Mouse (Mus musculus) hindbrain, embryonic 11.5 days (tissue): ENCODE measurements around the gene Theg. TPM values are rescaled to one million over a fixed set of nuclear protein-coding genes. Genes with fewer than 3 reads are reported as not detected.

Source experiments
- ATAC-seq: fragments of 200-750 bp; cut with Nextera tagmentation; 2 replicates; pipeline ENCODE4 v1.8.0; 2017; ENCODE audit warnings: mild to moderate bottlenecking, moderate TSS enrichment, moderate library complexity; ENCODE audit not compliant: low FRiP score
- DNase-seq: peaks from one replicate; pipeline ENCODE4 v3.0.0-alpha.2; 2015; ENCODE audit warnings: low spot score
- H3K27ac ChIP-seq: fragments of 300-500 bp; sonication (generic); 2 replicates; pipeline ENCODE4 v1.5.1; 2014; ENCODE audit warnings: mild to moderate bottlenecking, low read depth, low read length
- H3K27me3 ChIP-seq: fragments of 300-500 bp; sonication (generic); 2 replicates; pipeline ENCODE4 v1.6.1; 2014; ENCODE audit warnings: mild to moderate bottlenecking, low read length, moderate library complexity, mixed read lengths; ENCODE audit not compliant: control insufficient read depth, insufficient read depth
- H3K36me3 ChIP-seq: fragments of 300-500 bp; sonication (generic); 2 replicates; pipeline ENCODE4 v1.6.1; 2014; ENCODE audit warnings: mild to moderate bottlenecking, low read length, moderate library complexity, mixed read lengths; ENCODE audit not compliant: control insufficient read depth, insufficient read depth
- H3K4me1 ChIP-seq: fragments of 300-500 bp; sonication (generic); replicated peaks from 2 replicates; pipeline ENCODE4 v1.6.1; 2014; ENCODE audit warnings: low read length, mixed read lengths; ENCODE audit not compliant: control insufficient read depth, insufficient read depth
- H3K4me2 ChIP-seq: fragments of 300-500 bp; sonication (generic); replicated peaks from 2 replicates; pipeline ENCODE4 v1.6.1; 2014; ENCODE audit warnings: mild to moderate bottlenecking, low read depth, low read length
- H3K4me3 ChIP-seq: fragments of 300-500 bp; sonication (generic); 2 replicates; pipeline ENCODE4 v1.5.1; 2014; ENCODE audit warnings: low read depth, low read length
- H3K9ac ChIP-seq: fragments of 300-500 bp; sonication (generic); 2 replicates; pipeline ENCODE4 v1.6.1; 2014; ENCODE audit warnings: low read depth, low read length
- H3K9me3 ChIP-seq: fragments of 300-500 bp; sonication (generic); 2 replicates; pipeline ENCODE4 v1.6.1; 2016; ENCODE audit warnings: low read length; ENCODE audit not compliant: control insufficient read depth
- WGBS: fragments of 180-500 bp; shearing (Covaris S2); extraction: QIAGEN DNeasy Blood & Tissue Kit; methylation state at CpG from one replicate; pipeline ENCODE4 v1.1.7; 2014; 5-methylcytosine and 5-hydroxymethylcytosine counted together
- polyA plus RNA-seq: library from polyadenylated mRNA; unstranded; fragments of >200 nt; fragmentation: Nextera tagmentation; extraction: Ambion mirVana; gene quantifications from 2 replicates; pipeline ENCODE4 v1.2.1, GENCODE M21; 2014

Gene Theg
- polyA plus RNA-seq, 1 experiment from 2014 or later: not detected

- no peak overlapping the region for H3K4me3 ChIP-seq
- H3K27me3 ChIP-seq: no peaks in the 10 kb centered on the region
- H3K27ac ChIP-seq: no peak overlapping the region
- no peak for DNase-seq
- H3K9me3 ChIP-seq: no peaks in the 10 kb centered on the region
- no peak for ATAC-seq
- no peak overlapping the region for H3K9ac ChIP-seq
- H3K4me1 ChIP-seq: no peaks in the 10 kb centered on the region
- H3K36me3 ChIP-seq: no peaks in the 10 kb centered on the region
- H3K4me2 ChIP-seq: no peak overlapping the region
- WGBS: 87% methylated on average over 12 of the region's 12 CpGs
These were observed 60.3 kb downstream of the Theg start for GRCm38 (mm10) chr10:79526661-79527452.

Other genes with a start within 250 kb of the Theg start
- not detected in 2 replicates for gene Vmn2r82, start 230.8 kb downstream of the Theg start, polyA plus RNA-seq
- not detected in 2 replicates for gene Vmn2r83, start 118.6 kb downstream of the Theg start, polyA plus RNA-seq
- gene Plpp2, start 53.5 kb downstream of the Theg start, polyA plus RNA-seq: 12.4 and 16.1 TPM in 2 replicates
- gene Mier2, start 32.1 kb downstream of the Theg start, polyA plus RNA-seq: 35.4 and 37.8 TPM in 2 replicates
- gene C2cd4c, start 26.7 kb upstream of the Theg start, polyA plus RNA-seq: 0.06 and 0.19 TPM in 2 replicates
- gene Shc2, start 50.6 kb upstream of the Theg start, polyA plus RNA-seq: 11.7 and 12.4 TPM in 2 replicates
- not detected in 2 replicates for gene Odf3l2, start 58.4 kb upstream of the Theg start, polyA plus RNA-seq
- gene Madcam1, start 77.2 kb upstream of the Theg start, polyA plus RNA-seq: 1.1 and 1.6 TPM in 2 replicates
- gene Tpgs1, start 82.0 kb upstream of the Theg start, polyA plus RNA-seq: 69.6 and 70.8 TPM in 2 replicates
- 153 and 159 TPM in 2 replicates for gene Cdc34, start 94.9 kb upstream of the Theg start, polyA plus RNA-seq
- 0.42 and 0.73 TPM in 2 replicates for gene Gzmm, start 101.7 kb upstream of the Theg start, polyA plus RNA-seq
- gene Bsg, start 117.2 kb upstream of the Theg start, polyA plus RNA-seq: 595 and 605 TPM in 2 replicates
- 0.15 and 0.20 TPM in 2 replicates for gene Hcn2, start 129.3 kb upstream of the Theg start, polyA plus RNA-seq
- gene Polrmt, start 159.2 kb upstream of the Theg start, polyA plus RNA-seq: 23.5 and 26.8 TPM in 2 replicates
- 0.18 and 0.48 TPM in 2 replicates for gene Fgf22, start 167.7 kb upstream of the Theg start, polyA plus RNA-seq
- 79.4 and 80.5 TPM in 2 replicates for gene Rnf126, start 179.6 kb upstream of the Theg start, polyA plus RNA-seq
- gene Fstl3, start 189.9 kb upstream of the Theg start, polyA plus RNA-seq: 1.5 TPM in 2 replicates
- gene Prss57, start 203.6 kb upstream of the Theg start, polyA plus RNA-seq: 0.13 TPM in 1 of 2 replicates, not detected in the other
- 129 and 132 TPM in 2 replicates for gene Palm, start 206.2 kb upstream of the Theg start, polyA plus RNA-seq
- gene Misp, start 233.7 kb upstream of the Theg start, polyA plus RNA-seq: 0.59 and 0.69 TPM in 2 replicates